Mouse (Mus musculus): ENCODE measurements around the gene Zfp952. TPM values are rescaled to one million over a fixed set of nuclear protein-coding genes. Genes with fewer than 3 reads are reported as not detected.

Gene Zfp952
- total RNA-seq, 2 experiments from 2014 or later: 13.5 to 13.7 TPM

Other genes with a start within 250 kb of the Zfp952 start
- gene Zfp871, start 204.8 kb upstream of the Zfp952 start, total RNA-seq (2021): 10 to 100 TPM; 66.4 to 67.8 TPM
- 1 to 10 TPM; 2.0 to 4.1 TPM for gene Zfp811, start 183.2 kb upstream of the Zfp952 start, total RNA-seq (2021)
- gene Zfp799, start 162.9 kb upstream of the Zfp952 start, total RNA-seq (2021): 10 to 100 TPM; 22.0 to 22.2 TPM
- gene Zfp870, start 101.5 kb upstream of the Zfp952 start, total RNA-seq (2021): 10 to 100 TPM; 11.1 to 12.6 TPM
- 1 to 10 TPM; 3.1 to 3.3 TPM for gene Cyp4f14, start 75.8 kb upstream of the Zfp952 start, total RNA-seq (2021)
- 10 to 100 TPM; 71.3 to 72.6 TPM for gene Cyp4f13, start 45.7 kb upstream of the Zfp952 start, total RNA-seq (2021)
- gene Zfp472, start 27.3 kb upstream of the Zfp952 start, total RNA-seq (2021): 1 to 10 TPM; 8.4 TPM
- 10 to 100 TPM; 11.4 to 15.0 TPM for gene Zfp763, start 40.3 kb downstream of the Zfp952 start, total RNA-seq (2021)
- not detected for gene 4921501E09Rik, start 74.9 kb downstream of the Zfp952 start, total RNA-seq (2021)
- 10 to 100 TPM; 11.1 to 12.2 TPM for gene Zfp563, start 96.2 kb downstream of the Zfp952 start, total RNA-seq (2021)
- not detected for gene Morc2b, start 146.6 kb downstream of the Zfp952 start, total RNA-seq (2021)
- not detected for gene Olfr55, start 175.3 kb downstream of the Zfp952 start, total RNA-seq (2021)
- gene Olfr239, start 198.2 kb downstream of the Zfp952 start, total RNA-seq (2021): not detected
- not detected for gene Olfr1564, start 228.6 kb downstream of the Zfp952 start, total RNA-seq (2021)

Data from adrenal gland, postnatal 4 days (tissue).